Mouse (Mus musculus) hindbrain, embryonic 11.5 days (tissue): ENCODE results near the gene Zrsr1. TPM values are rescaled to one million over a fixed set of nuclear protein-coding genes. Genes with fewer than 3 reads are reported as not detected.

Source experiments
- ATAC-seq: fragments of 200-750 bp; cut with Nextera tagmentation; 2 replicates; pipeline ENCODE4 v1.8.0; 2017; ENCODE audit warnings: mild to moderate bottlenecking, moderate TSS enrichment, moderate library complexity; ENCODE audit not compliant: low FRiP score
- DNase-seq: peaks from one replicate; pipeline ENCODE4 v3.0.0-alpha.2; 2015; ENCODE audit warnings: low spot score
- H3K27ac ChIP-seq: fragments of 300-500 bp; sonication (generic); 2 replicates; pipeline ENCODE4 v1.5.1; 2014; ENCODE audit warnings: mild to moderate bottlenecking, low read depth, low read length
- H3K27me3 ChIP-seq: fragments of 300-500 bp; sonication (generic); 2 replicates; pipeline ENCODE4 v1.6.1; 2014; ENCODE audit warnings: mild to moderate bottlenecking, low read length, moderate library complexity, mixed read lengths; ENCODE audit not compliant: control insufficient read depth, insufficient read depth
- H3K36me3 ChIP-seq: fragments of 300-500 bp; sonication (generic); 2 replicates; pipeline ENCODE4 v1.6.1; 2014; ENCODE audit warnings: mild to moderate bottlenecking, low read length, moderate library complexity, mixed read lengths; ENCODE audit not compliant: control insufficient read depth, insufficient read depth
- H3K4me1 ChIP-seq: fragments of 300-500 bp; sonication (generic); replicated peaks from 2 replicates; pipeline ENCODE4 v1.6.1; 2014; ENCODE audit warnings: low read length, mixed read lengths; ENCODE audit not compliant: control insufficient read depth, insufficient read depth
- H3K4me2 ChIP-seq: fragments of 300-500 bp; sonication (generic); replicated peaks from 2 replicates; pipeline ENCODE4 v1.6.1; 2014; ENCODE audit warnings: mild to moderate bottlenecking, low read depth, low read length
- H3K4me3 ChIP-seq: fragments of 300-500 bp; sonication (generic); 2 replicates; pipeline ENCODE4 v1.5.1; 2014; ENCODE audit warnings: low read depth, low read length
- H3K9ac ChIP-seq: fragments of 300-500 bp; sonication (generic); 2 replicates; pipeline ENCODE4 v1.6.1; 2014; ENCODE audit warnings: low read depth, low read length
- H3K9me3 ChIP-seq: fragments of 300-500 bp; sonication (generic); 2 replicates; pipeline ENCODE4 v1.6.1; 2016; ENCODE audit warnings: low read length; ENCODE audit not compliant: control insufficient read depth
- whole genome bisulfite sequencing: fragments of 180-500 bp; shearing (Covaris S2); extraction: QIAGEN DNeasy Blood & Tissue Kit; methylation state at CpG from one replicate; pipeline ENCODE4 v1.1.7; 2014; 5-methylcytosine and 5-hydroxymethylcytosine counted together
- polyA plus RNA-seq: library from polyadenylated mRNA; unstranded; fragments of >200 nt; fragmentation: Nextera tagmentation; extraction: Ambion mirVana; gene quantifications from 2 replicates; pipeline ENCODE4 v1.2.1, GENCODE M21; 2014

The Zrsr1 gene
- polyA plus RNA-seq, 1 experiment from 2014 or later, result 5.2 TPM

- no peaks in the 10 kb centered on the region for H3K27me3 ChIP-seq
- peak overlapping the region; percentile 77 for H3K9ac ChIP-seq
- H3K36me3 ChIP-seq, result no peaks in the 10 kb centered on the region
- WGBS, result 48% methylated on average over 4 of the region's 4 CpGs
- ATAC-seq, result no peak
- peak overlapping the region; percentile 68 for H3K4me3 ChIP-seq
- DNase-seq, result no peak
- peaks cover 5% of the 10 kb centered on the region; the same call in 1 of the 2 replicates for H3K4me1 ChIP-seq
- no peaks in the 10 kb centered on the region for H3K9me3 ChIP-seq
- H3K4me2 ChIP-seq, result peak overlapping the region; percentile 83
- no peak overlapping the region for H3K27ac ChIP-seq
Measured at GRCm38 (mm10) chr11:22981041-22981440, 9.2 kb downstream of the Zrsr1 start.

- ATAC-seq, result peak; percentile 46; the same call in 1 of the 2 replicates
- Histone ChIP-seq H3K4me1 (peaks cover 5% of the 10 kb centered on the region; the same call in 1 of the 2 replicates), H3K4me3 (peak overlapping the region; percentile 68), H3K27ac (peak overlapping the region; percentile 91), H3K9ac (peak overlapping the region; percentile 77), H3K9me3 (no peaks in the 10 kb centered on the region), H3K36me3 (no peaks in the 10 kb centered on the region), H3K4me2 (peak overlapping the region; percentile 83), H3K27me3 (no peaks in the 10 kb centered on the region)
- no peak for DNase-seq
- WGBS, result 5% methylated on average over 12 of the region's 12 CpGs
Measured at GRCm38 (mm10) chr11:22981543-22981950, 9.7 kb downstream of the Zrsr1 start.

- H3K36me3 ChIP-seq, result no peaks in the 10 kb centered on the region
- H3K4me3 ChIP-seq, result peak within 1 kb of the TSS; percentile 68
- ATAC-seq, result peak; percentile 94
- peak; percentile 94 for DNase-seq
- H3K4me1 ChIP-seq, result peaks cover 5% of the 10 kb centered on the region; the same call in 1 of the 2 replicates
- H3K4me2 ChIP-seq, result peak within 1 kb of the TSS; percentile 83
- H3K27me3 ChIP-seq, result no peaks in the 10 kb centered on the region
- 4% methylated on average over 42 of the region's 42 CpGs for WGBS
- H3K27ac ChIP-seq, result peak within 1 kb of the TSS; percentile 91
- H3K9me3 ChIP-seq, result no peaks in the 10 kb centered on the region
- H3K9ac ChIP-seq, result peak within 1 kb of the TSS; percentile 77
Measured at GRCm38 (mm10) chr11:22981984-22982757, 10.4 kb downstream of the Zrsr1 start, which contains the start of the genes Gm28048 and Commd1. TSS of gene Gm28048 (minus strand) at chr11:22982090. TSS of gene Commd1 (minus strand) at chr11:22982382.

- Histone ChIP-seq H3K27ac (no peak overlapping the region), H3K4me1 (peaks cover 5% of the 10 kb centered on the region; the same call in 1 of the 2 replicates), H3K9ac (no peak overlapping the region), H3K4me2 (no peak overlapping the region), H3K36me3 (no peaks in the 10 kb centered on the region), H3K9me3 (no peaks in the 10 kb centered on the region), H3K4me3 (no peak overlapping the region), H3K27me3 (no peaks in the 10 kb centered on the region)
- 74% methylated on average over 6 of the region's 6 CpGs for WGBS
- no peak for DNase-seq
- no peak for ATAC-seq
Measured at GRCm38 (mm10) chr11:22982846-22983245, 11.0 kb downstream of the Zrsr1 start.

GRCm38 (mm10) chr11:22985510-22985909 lies 13.7 kb downstream of the Zrsr1 start:
- H3K36me3 ChIP-seq, result no peaks in the 10 kb centered on the region
- no peak overlapping the region for H3K4me3 ChIP-seq
- 81% methylated on average over 3 of the region's 3 CpGs for WGBS
- no peak overlapping the region for H3K9ac ChIP-seq
- H3K27me3 ChIP-seq, result no peaks in the 10 kb centered on the region
- no peaks in the 10 kb centered on the region for H3K9me3 ChIP-seq
- peaks cover 5% of the 10 kb centered on the region; the same call in 1 of the 2 replicates for H3K4me1 ChIP-seq
- no peak overlapping the region for H3K27ac ChIP-seq
- no peak overlapping the region for H3K4me2 ChIP-seq
- ATAC-seq, result no peak
- no peak for DNase-seq

GRCm38 (mm10) chr11:22987357-22987756 lies 15.6 kb downstream of the Zrsr1 start:
- Histone ChIP-seq H3K4me3 (no peak overlapping the region), H3K9ac (no peak overlapping the region), H3K4me2 (no peak overlapping the region), H3K27ac (no peak overlapping the region), H3K27me3 (no peaks in the 10 kb centered on the region), H3K4me1 (peaks cover 3% of the 10 kb centered on the region; the same call in 1 of the 2 replicates), H3K9me3 (no peaks in the 10 kb centered on the region), H3K36me3 (no peaks in the 10 kb centered on the region)
- peak; percentile 76 for DNase-seq
- no peak for ATAC-seq
- WGBS, result 58% methylated on average over 2 of the region's 2 CpGs

- peak overlapping the region; percentile 96 for H3K4me3 ChIP-seq
- DNase-seq (no peak), ATAC-seq (peak; percentile 10)
- H3K4me2 ChIP-seq, result peak overlapping the region; percentile 76
- peaks cover 2% of the 10 kb centered on the region; the same call in 1 of the 2 replicates for H3K36me3 ChIP-seq
- peak overlapping the region; percentile 90; the same call in 1 of the 2 replicates for H3K27ac ChIP-seq
- H3K27me3 ChIP-seq, result no peaks in the 10 kb centered on the region
- no peaks in the 10 kb centered on the region for H3K9me3 ChIP-seq
- peaks cover 3% of the 10 kb centered on the region; the same call in 1 of the 2 replicates for H3K4me1 ChIP-seq
- peak overlapping the region; percentile 93 for H3K9ac ChIP-seq
- WGBS, result 63% methylated on average over 1 of the region's 1 CpGs
Measured at GRCm38 (mm10) chr11:22989786-22990185, 18.0 kb downstream of the Zrsr1 start.

GRCm38 (mm10) chr11:22990393-22991126 lies 18.8 kb downstream of the Zrsr1 start, which contains the start of gene Cct4:
TSS of gene Cct4 (plus strand) at chr11:22990519.
- ATAC-seq (peak; percentile 100), DNase-seq (peak; percentile 94)
- H3K4me2 ChIP-seq, result peak within 1 kb of the TSS; percentile 76
- peak within 1 kb of the TSS; percentile 90 for H3K27ac ChIP-seq
- peak within 1 kb of the TSS; percentile 93 for H3K9ac ChIP-seq
- peaks cover 2% of the 10 kb centered on the region; the same call in 1 of the 2 replicates for H3K36me3 ChIP-seq
- H3K4me3 ChIP-seq, result peak within 1 kb of the TSS; percentile 96
- H3K9me3 ChIP-seq, result no peaks in the 10 kb centered on the region
- H3K27me3 ChIP-seq, result no peaks in the 10 kb centered on the region
- 0% methylated on average over 66 of the region's 66 CpGs for WGBS
- H3K4me1 ChIP-seq, result peaks cover 3% of the 10 kb centered on the region; the same call in 1 of the 2 replicates
